Mouse (Mus musculus): ENCODE results near the gene Gm21738.
"Not testable (repeated sequence)": the region's sequence is repeated elsewhere in the genome, so short reads cannot be mapped to it uniquely, and the experiment has no call there.

The Gm21738 gene

GRCm38 (mm10) chr14:19418830-19419229, at the start of gene Gm21738:
Gene Gm21738 (minus strand): TSS chr14:19418930.
- in situ Hi-C loops (cut with MboI, MseI) = not testable (repeated sequence)

- in situ Hi-C loops (cut with MboI, MseI) = loop anchor here (25.0 kb wide), 1 partner anchor 546 kb away; no protein-coding TSS in a partner anchor
These were observed 35.0 kb downstream of the Gm21738 start for GRCm38 (mm10) chr14:19383741-19384140.
